Mouse (Mus musculus) stomach, embryonic 16.5 days (tissue): ENCODE results near the gene Sdr39u1. TPM values are rescaled to one million over a fixed set of nuclear protein-coding genes. Genes with fewer than 3 reads are reported as not detected.

Experiments used
- ATAC-seq: fragments of 200-750 bp; cut with Nextera tagmentation; 2 replicates; pipeline ENCODE4 v1.8.0; 2017; ENCODE audit warnings: moderate number of reproducible peaks, moderate TSS enrichment; ENCODE audit not compliant: insufficient read depth, low FRiP score
- H3K27ac ChIP-seq: fragments of 300-500 bp; sonication (generic); 2 replicates; pipeline ENCODE4 v1.5.1; 2014; ENCODE audit warnings: low read length
- H3K27me3 ChIP-seq: fragments of 300-500 bp; sonication (generic); 2 replicates; pipeline ENCODE4 v1.6.1; 2014; ENCODE audit warnings: low read length, control low read depth, mixed read lengths; ENCODE audit not compliant: control insufficient read depth, insufficient read depth
- H3K36me3 ChIP-seq: fragments of 300-500 bp; sonication (generic); 2 replicates; pipeline ENCODE4 v1.6.1; 2014; ENCODE audit warnings: low read length; ENCODE audit not compliant: control insufficient read depth, insufficient read depth
- H3K4me1 ChIP-seq: fragments of 300-500 bp; sonication (generic); 2 replicates; pipeline ENCODE4 v1.6.1; 2014; ENCODE audit warnings: low read length, control low read depth, mixed read lengths; ENCODE audit not compliant: control insufficient read depth, insufficient read depth
- H3K4me2 ChIP-seq: fragments of 300-500 bp; sonication (generic); 2 replicates; pipeline ENCODE4 v1.6.1; 2014; ENCODE audit warnings: low read depth, low read length, mixed read lengths
- H3K4me3 ChIP-seq: fragments of 300-500 bp; sonication (generic); replicated peaks from 2 replicates; pipeline ENCODE4 v1.5.1; 2014; ENCODE audit warnings: mild to moderate bottlenecking, low read length
- H3K9ac ChIP-seq: fragments of 300-500 bp; sonication (generic); 2 replicates; pipeline ENCODE4 v1.6.1; 2014; ENCODE audit warnings: low read length
- H3K9me3 ChIP-seq: fragments of 300-500 bp; sonication (generic); replicated peaks from 2 replicates; pipeline ENCODE4 v1.6.1; 2016; ENCODE audit warnings: low read length, control low read depth; ENCODE audit not compliant: control insufficient read depth
- WGBS: fragments of 180-500 bp; shearing (Covaris S2); extraction: QIAGEN DNeasy Blood & Tissue Kit; methylation state at CpG from one replicate; pipeline ENCODE4 v1.1.7; 2014; 5-methylcytosine and 5-hydroxymethylcytosine counted together
- polyA plus RNA-seq: library from polyadenylated mRNA; unstranded; fragments of >200 nt; fragmentation: Nextera tagmentation; extraction: Ambion mirVana; gene quantifications from 2 replicates; pipeline ENCODE4 v1.2.1, GENCODE M21; 2015

Sdr39u1 gene
- polyA plus RNA-seq, 1 experiment from 2014 or later: 66.5 TPM

DNA sequence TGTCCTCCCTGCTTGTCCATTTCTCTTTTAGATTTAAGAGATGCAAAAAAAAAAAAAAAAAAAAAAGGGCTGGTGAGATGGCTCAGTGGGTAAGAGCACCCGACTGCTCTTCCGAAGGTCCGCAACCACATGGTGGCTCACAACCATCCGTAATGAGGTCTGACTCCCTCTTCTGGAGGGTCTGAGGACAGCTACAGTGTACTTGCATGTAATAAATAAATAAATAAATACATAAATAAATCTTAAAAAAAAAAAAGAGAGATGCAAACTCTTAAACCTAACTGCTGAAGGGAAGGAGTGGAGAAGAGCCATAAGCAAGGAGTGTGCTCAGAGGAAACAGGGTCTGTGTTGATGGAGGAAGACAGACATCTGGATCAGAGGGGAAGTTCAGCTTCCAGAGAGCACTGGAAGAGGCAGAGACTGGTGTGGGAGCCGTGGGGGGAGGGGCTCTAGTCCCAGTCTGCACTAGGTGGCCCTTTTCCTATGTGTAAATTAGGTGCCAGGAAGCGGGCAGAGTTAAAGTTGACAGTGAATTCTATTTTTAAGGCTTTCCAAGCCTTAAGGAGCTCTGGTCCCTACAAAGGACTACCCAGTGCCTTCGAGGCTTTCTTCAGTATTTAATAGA lies 21.7 kb downstream of the Sdr39u1 start:
- no peak overlapping the region for H3K4me3 ChIP-seq
- WGBS: 20% methylated on average over 7 of the region's 7 CpGs
- H3K27ac ChIP-seq: no peak overlapping the region
- ATAC-seq: no peak
- H3K4me1 ChIP-seq: peaks cover 18% of the 10 kb centered on the region
- no peaks in the 10 kb centered on the region for H3K9me3 ChIP-seq
- H3K4me2 ChIP-seq: 0 out of 2 replicates have a peak overlapping the region, but pooled peaks have one; percentile 9
- H3K27me3 ChIP-seq: no peaks in the 10 kb centered on the region
- no peak overlapping the region for H3K9ac ChIP-seq
- no peaks in the 10 kb centered on the region for H3K36me3 ChIP-seq

DNA sequence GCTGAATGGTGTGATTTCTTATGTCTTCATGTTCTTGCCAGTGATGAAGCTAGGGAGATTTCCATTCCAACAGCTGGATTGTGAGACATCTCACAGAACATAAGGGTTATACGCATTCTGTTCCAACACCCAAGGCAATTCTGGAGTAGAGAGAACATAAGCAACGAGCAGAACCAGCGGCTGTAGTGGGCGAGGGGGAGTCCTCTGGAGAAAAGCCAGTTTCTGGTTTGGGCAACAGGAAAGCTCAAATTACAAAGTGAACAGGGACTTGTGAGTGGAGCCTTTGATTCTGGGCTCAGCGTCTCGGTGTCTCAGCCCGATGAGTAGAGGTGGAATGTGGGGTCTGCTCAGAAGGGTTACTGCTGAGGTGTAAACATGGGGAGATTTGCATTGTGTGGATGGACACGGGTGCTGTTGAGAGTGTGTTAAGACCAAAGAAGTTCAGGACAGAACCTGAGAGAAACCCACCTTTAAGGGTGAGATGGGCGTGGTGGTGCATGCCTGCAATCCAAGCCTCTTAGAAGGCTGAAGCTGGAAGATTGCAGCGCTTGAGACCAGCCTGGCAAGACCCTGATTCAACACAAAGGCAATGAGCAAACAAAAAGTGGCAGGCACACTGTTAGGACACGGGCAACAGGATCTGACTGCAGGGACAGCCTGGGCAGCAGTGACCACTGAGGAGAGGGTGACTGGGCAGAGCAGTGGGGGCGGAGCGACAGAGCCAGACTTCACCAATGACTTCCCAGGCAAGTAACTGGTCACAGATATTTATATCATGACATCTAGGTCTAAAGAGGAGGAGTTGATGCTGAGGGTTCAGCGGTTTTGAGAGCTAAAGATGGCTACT lies 22.4 kb downstream of the Sdr39u1 start:
- Histone ChIP-seq H3K4me2 (0 out of 2 replicates have a peak overlapping the region, but pooled peaks have one; percentile 9), H3K4me1 (peaks cover 21% of the 10 kb centered on the region), H3K27me3 (no peaks in the 10 kb centered on the region), H3K27ac (no peak overlapping the region), H3K9ac (no peak overlapping the region), H3K4me3 (no peak overlapping the region), H3K36me3 (no peaks in the 10 kb centered on the region), H3K9me3 (no peaks in the 10 kb centered on the region)
- 10% methylated on average over 14 of the region's 14 CpGs for WGBS
- no peak for ATAC-seq

DNA sequence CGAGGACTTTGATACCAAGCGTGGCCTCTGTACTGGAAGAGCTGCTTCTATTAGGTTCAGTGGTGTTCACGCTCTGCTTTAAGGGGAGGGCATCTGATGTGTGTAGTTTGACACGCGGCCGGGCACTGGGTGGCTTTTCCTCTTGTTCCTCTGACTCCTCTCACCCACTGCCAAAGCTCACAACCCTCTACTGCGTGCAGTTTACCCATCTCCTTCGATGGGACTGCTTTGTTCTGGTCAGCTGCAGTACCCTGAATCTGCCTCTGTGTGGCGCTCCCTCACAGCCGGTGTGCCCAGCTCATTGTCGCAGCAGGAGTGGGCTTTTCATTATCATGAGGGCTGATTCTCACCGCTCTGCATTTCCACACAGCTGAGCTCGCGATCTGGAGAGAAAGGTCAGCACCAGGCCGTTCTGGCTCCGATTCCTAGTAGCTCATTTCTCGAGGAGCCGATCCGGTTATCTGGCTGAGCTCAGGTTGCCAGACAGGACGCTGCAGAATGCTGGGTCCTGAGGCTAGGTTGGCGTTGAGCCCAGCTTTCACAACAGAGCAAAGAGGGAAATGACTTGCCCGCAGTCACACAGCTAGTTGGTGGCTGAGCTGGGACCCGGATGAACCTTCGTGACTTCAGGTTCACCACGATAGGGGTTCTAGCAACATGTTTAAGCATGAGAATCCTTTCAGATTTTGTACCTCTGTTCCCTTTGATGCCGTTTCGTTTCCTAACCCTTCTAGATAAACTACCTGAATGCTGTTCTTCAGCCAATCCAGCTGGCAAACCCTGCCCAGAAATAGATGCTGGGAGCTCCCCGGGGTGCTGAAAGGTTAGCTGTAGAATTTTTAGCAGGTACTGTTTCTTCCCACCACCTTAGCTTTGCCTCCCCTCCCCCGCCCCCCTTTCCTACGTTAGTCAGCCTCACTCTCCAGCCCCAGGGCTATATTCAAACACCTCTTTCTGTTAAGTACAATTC lies 26.1 kb downstream of the Sdr39u1 start:
- Histone ChIP-seq H3K27ac (no peak overlapping the region), H3K4me1 (peaks cover 21% of the 10 kb centered on the region), H3K4me3 (peak overlapping the region; percentile 34), H3K4me2 (peak overlapping the region; percentile 52), H3K9ac (peak overlapping the region; percentile 43), H3K36me3 (peaks cover 18% of the 10 kb centered on the region; the same call in 1 of the 2 replicates), H3K27me3 (no peaks in the 10 kb centered on the region), H3K9me3 (no peaks in the 10 kb centered on the region)
- 11% methylated on average over 30 of the region's 30 CpGs for WGBS
- ATAC-seq: peak; percentile 57; the same call in 1 of the 2 replicates

DNA sequence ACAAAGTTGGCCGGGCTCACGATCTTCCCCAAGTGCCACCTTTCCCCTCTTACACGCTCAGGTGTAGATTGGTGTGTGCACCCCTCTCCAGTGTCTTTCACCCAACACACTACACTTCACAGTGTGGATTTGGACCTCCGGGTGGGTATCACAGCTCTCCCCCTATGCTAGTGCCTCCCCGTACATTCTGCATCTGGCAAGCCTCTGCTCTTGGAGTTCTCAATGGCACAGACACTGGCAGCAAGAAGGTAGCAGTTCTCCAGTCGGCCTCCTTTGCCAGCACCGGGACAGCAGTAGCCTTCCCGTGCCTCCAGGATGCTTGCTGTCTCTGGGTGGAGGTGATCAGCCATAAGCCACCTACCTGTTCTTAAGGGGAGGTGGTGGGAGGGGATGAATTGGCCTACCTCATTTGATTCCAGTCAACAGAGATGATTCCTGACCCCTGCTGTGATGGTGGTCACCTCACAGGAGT lies 26.8 kb downstream of the Sdr39u1 start:
- peaks cover 21% of the 10 kb centered on the region for H3K4me1 ChIP-seq
- WGBS: 83% methylated on average over 8 of the region's 8 CpGs

DNA sequence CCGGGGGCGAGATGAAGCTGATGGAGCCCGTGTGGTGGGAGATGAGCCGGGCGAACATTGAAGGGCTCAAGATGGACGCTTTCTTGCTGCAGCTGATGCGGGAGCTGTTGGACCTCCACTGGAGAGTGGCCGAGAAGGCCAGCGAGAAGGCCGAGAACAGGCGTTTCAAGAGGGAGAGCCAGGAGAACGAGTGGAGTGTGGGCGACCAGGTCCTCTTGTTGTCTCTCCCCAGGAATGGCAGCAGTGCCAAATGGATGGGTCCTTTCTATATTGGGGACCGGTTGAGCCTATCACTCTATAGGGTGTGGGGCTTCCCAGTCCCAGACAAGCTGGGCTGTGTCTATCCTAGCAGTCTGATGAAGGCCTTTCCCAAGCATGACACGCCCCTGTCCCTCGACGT lies 27.5 kb downstream of the Sdr39u1 start:
- H3K27me3 ChIP-seq: no peaks in the 10 kb centered on the region
- no peaks in the 10 kb centered on the region for H3K9me3 ChIP-seq
- peaks cover 16% of the 10 kb centered on the region for H3K4me1 ChIP-seq
- no peak overlapping the region for H3K27ac ChIP-seq
- 85% methylated on average over 17 of the region's 17 CpGs for WGBS
- no peak overlapping the region for H3K9ac ChIP-seq
- no peak overlapping the region for H3K4me3 ChIP-seq
- peaks cover 26% of the 10 kb centered on the region; the same call in 1 of the 2 replicates for H3K36me3 ChIP-seq
- no peak for ATAC-seq
- no peak overlapping the region for H3K4me2 ChIP-seq

More for the DNA sequence above, 26.8 kb downstream of the Sdr39u1 start:
- Histone ChIP-seq H3K4me2 (no peak overlapping the region), H3K27ac (no peak overlapping the region), H3K9ac (peak overlapping the region; percentile 43), H3K27me3 (no peaks in the 10 kb centered on the region), H3K4me3 (no peak overlapping the region), H3K36me3 (peaks cover 25% of the 10 kb centered on the region; the same call in 1 of the 2 replicates), H3K9me3 (no peaks in the 10 kb centered on the region)
- ATAC-seq: 0 out of 2 replicates have a peak, but pooled peaks have one; percentile 1

DNA sequence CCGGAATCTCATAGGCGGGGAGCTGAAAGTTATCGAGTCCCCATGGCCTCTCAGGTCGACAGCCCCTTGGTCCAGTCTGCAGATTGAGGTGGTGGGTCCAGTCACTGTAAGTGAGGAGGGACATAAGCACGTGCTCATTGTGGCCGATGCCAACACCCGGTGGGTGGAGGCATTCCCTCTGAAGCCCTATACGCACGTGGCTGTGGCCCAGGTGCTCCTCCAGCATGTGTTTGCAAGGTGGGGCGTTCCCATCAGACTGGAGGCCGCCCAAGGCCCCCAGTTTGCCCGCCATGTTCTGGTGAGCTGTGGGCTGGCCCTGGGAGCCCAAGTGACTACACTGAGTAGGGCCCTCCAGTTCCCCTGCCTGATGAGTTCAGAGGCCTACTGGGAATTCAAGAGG lies 28.1 kb downstream of the Sdr39u1 start:
- 88% methylated on average over 12 of the region's 12 CpGs for WGBS
- no peak overlapping the region for H3K4me2 ChIP-seq
- peaks cover 15% of the 10 kb centered on the region for H3K4me1 ChIP-seq
- no peak overlapping the region for H3K4me3 ChIP-seq
- H3K27me3 ChIP-seq: no peaks in the 10 kb centered on the region
- H3K9ac ChIP-seq: no peak overlapping the region
- H3K27ac ChIP-seq: no peak overlapping the region
- H3K9me3 ChIP-seq: no peaks in the 10 kb centered on the region
- no peak for ATAC-seq
- H3K36me3 ChIP-seq: peaks cover 26% of the 10 kb centered on the region; the same call in 1 of the 2 replicates

DNA sequence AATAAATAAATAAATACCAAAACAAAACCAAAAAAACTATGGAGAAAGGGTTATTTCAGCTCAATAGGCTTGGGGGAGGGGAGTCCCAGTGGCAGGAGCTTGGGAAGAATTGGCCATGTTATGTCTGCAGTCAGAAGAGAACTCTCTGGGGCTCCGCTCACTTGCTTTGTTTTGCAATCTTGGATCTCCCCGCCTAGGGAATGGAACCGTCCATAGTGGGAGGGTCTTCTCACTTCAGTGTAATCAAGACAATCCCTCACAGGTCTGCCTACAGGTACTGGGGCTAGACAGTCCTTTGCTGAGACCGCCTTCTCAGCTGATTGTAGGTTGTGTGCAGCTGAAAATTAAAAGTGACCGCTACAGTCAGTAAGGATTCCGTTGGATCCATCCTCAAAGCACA lies 30.6 kb downstream of the Sdr39u1 start:
- no peaks in the 10 kb centered on the region for H3K9me3 ChIP-seq
- no peak overlapping the region for H3K4me3 ChIP-seq
- WGBS: 94% methylated on average over 6 of the region's 6 CpGs
- H3K9ac ChIP-seq: no peak overlapping the region
- H3K4me1 ChIP-seq: peaks cover 15% of the 10 kb centered on the region
- no peak overlapping the region for H3K4me2 ChIP-seq
- H3K36me3 ChIP-seq: peaks cover 30% of the 10 kb centered on the region; the same call in 1 of the 2 replicates
- no peak for ATAC-seq
- no peak overlapping the region for H3K27ac ChIP-seq
- no peaks in the 10 kb centered on the region for H3K27me3 ChIP-seq

DNA sequence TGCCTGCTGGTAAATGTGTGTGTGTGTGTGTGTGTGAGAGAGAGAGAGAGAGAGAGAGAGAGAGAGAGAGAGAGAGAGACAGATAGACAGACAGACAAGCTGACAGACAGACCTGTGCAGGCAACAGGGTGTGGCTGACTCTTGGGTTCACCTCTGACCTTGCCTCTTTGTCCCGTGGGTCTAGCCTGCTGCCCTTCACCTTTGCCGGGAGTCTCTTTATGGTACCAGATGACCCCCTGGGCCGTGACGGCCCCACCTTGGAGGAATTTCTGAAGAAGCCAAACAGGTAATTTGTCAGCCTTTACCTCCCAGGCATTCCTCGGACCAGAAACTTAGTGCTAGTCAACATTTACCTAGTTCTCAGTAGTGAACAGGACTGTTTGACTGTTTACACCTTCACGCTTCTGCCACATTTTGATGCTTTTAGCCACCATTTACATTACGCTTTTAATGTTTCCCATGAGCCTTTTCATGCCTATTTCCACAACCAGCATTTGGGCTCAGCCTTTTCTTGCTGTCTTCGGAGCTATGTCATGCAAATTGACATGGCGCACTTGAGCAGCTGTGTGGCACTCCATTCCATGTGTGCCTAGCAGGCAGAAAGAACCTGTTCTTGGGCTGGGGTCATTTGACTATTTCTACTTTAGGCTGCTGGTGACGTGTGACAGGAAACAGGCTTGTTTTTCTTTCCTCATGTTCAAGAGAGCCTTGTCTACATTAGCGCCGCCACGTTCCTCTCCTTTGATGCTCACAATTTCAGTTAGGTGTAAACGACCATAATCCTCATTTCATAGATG lies 31.7 kb downstream of the Sdr39u1 start:
- ATAC-seq: no peak
- no peak overlapping the region for H3K4me2 ChIP-seq
- H3K27me3 ChIP-seq: no peaks in the 10 kb centered on the region
- 86% methylated on average over 14 of the region's 14 CpGs for WGBS
- H3K4me1 ChIP-seq: peaks cover 12% of the 10 kb centered on the region; the same call in 1 of the 2 replicates
- H3K4me3 ChIP-seq: no peak overlapping the region
- no peak overlapping the region for H3K27ac ChIP-seq
- no peak overlapping the region for H3K9ac ChIP-seq
- peaks cover 37% of the 10 kb centered on the region; the same call in 1 of the 2 replicates for H3K36me3 ChIP-seq
- H3K9me3 ChIP-seq: no peaks in the 10 kb centered on the region
